Mouse (Mus musculus) cerebellum, postnatal 25 days (tissue): ENCODE data around the gene Fbxo47.

ENCODE experiments used
- DNase-seq, 2 experiments: peaks; one replicate each; pipeline ENCODE4 v3.0.0; 2021; ENCODE audit warnings: mixed read lengths in 2 of 2

Fbxo47 gene

GRCm38 (mm10) chr11:97829913-97830476 lies 54.0 kb downstream of the Fbxo47 start:
- peak in 1 of 2 experiments; percentile 7 for DNase-seq

GRCm38 (mm10) chr11:97829365-97829764 lies 54.6 kb downstream of the Fbxo47 start:
- peak in 1 of 2 experiments; percentile 3 for DNase-seq

GRCm38 (mm10) chr11:97827654-97828053 lies 56.3 kb downstream of the Fbxo47 start:
- DNase-seq, result no peak

GRCm38 (mm10) chr11:97826414-97826813 lies 57.5 kb downstream of the Fbxo47 start:
- no peak for DNase-seq

- no peak for DNase-seq
Observed at GRCm38 (mm10) chr11:97825971-97826370, 58.0 kb downstream of the Fbxo47 start.

- DNase-seq, result no peak
Observed at GRCm38 (mm10) chr11:97825295-97825694, 58.7 kb downstream of the Fbxo47 start.

- no peak for DNase-seq
Observed at GRCm38 (mm10) chr11:97824895-97825294, 59.1 kb downstream of the Fbxo47 start.

- no peak for DNase-seq
Observed at GRCm38 (mm10) chr11:97824168-97824567, 59.8 kb downstream of the Fbxo47 start.

- peak; percentile 75 to 79 for DNase-seq
Observed at GRCm38 (mm10) chr11:97822840-97823603, 60.9 kb downstream of the Fbxo47 start.

GRCm38 (mm10) chr11:97821401-97822064 lies 62.4 kb downstream of the Fbxo47 start:
- DNase-seq, result peak in 1 of 2 experiments; percentile 38

- DNase-seq, result peak in 1 of 2 experiments; percentile 72
Observed at GRCm38 (mm10) chr11:97820840-97821239, 63.1 kb downstream of the Fbxo47 start.

GRCm38 (mm10) chr11:97819923-97820322 lies 64.0 kb downstream of the Fbxo47 start:
- DNase-seq, result no peak

- no peak for DNase-seq
Observed at GRCm38 (mm10) chr11:97819102-97819501, 64.9 kb downstream of the Fbxo47 start.

GRCm38 (mm10) chr11:97818571-97818970 lies 65.4 kb downstream of the Fbxo47 start:
- DNase-seq, result peak in 1 of 2 experiments; percentile 58

- no peak for DNase-seq
Observed at GRCm38 (mm10) chr11:97818003-97818402, 66.0 kb downstream of the Fbxo47 start.

GRCm38 (mm10) chr11:97817379-97817778 lies 66.6 kb downstream of the Fbxo47 start:
- no peak for DNase-seq

GRCm38 (mm10) chr11:97816916-97817315 lies 67.0 kb downstream of the Fbxo47 start:
- DNase-seq, result no peak

- DNase-seq, result peak in 1 of 2 experiments; percentile 50
Observed at GRCm38 (mm10) chr11:97816176-97816575, 67.8 kb downstream of the Fbxo47 start.

- peak in 1 of 2 experiments; percentile 40 for DNase-seq
Observed at GRCm38 (mm10) chr11:97815736-97816135, 68.2 kb downstream of the Fbxo47 start.

- peak in 1 of 2 experiments; percentile 46 for DNase-seq
Observed at GRCm38 (mm10) chr11:97813746-97814515, 70.0 kb downstream of the Fbxo47 start.

GRCm38 (mm10) chr11:97813085-97813484 lies 70.9 kb downstream of the Fbxo47 start:
- DNase-seq, result peak in 1 of 2 experiments; percentile 30

GRCm38 (mm10) chr11:97812491-97812921 lies 71.4 kb downstream of the Fbxo47 start:
- DNase-seq, result no peak
